Mouse (Mus musculus) testis, adult 10 weeks (tissue): ENCODE data around the gene Tmprss11e. TPM values are rescaled to one million over a fixed set of nuclear protein-coding genes. Genes with fewer than 3 reads are reported as not detected.

Source experiments
- polyA plus RNA-seq: library from polyadenylated mRNA; stranded (reverse); fragments of 350-450 nt; fragmentation: Illumina TruSeq; extraction: RNeasy Lipid Tissue Mini Kit (QIAGEN cat#74804); gene quantifications from one replicate; pipeline ENCODE4 v1.2.3, GENCODE M21; 2014; ENCODE audit warnings: low read depth, low replicate concordance

Gene Tmprss11e
- polyA plus RNA-seq = not detected

GRCm38 (mm10) chr5:86745715-86746114, at the start of gene Tmprss11e:
Gene Tmprss11e, minus strand, starts transcription at chr5:86745815.

GRCm38 (mm10) chr5:86676262-86676661, 69.4 kb downstream of the Tmprss11e start, which contains the start of gene Tmprss11b:
Gene Tmprss11b, minus strand, starts transcription at chr5:86676362.

Other genes with a start within 250 kb of the Tmprss11e start
- 0.08 TPM for gene Tmprss11g, start 227.2 kb downstream of the Tmprss11e start, polyA plus RNA-seq
- gene Tmprss11f, start 113.4 kb downstream of the Tmprss11e start, polyA plus RNA-seq = 1.4 TPM
- gene Tmprss11b, start 69.5 kb downstream of the Tmprss11e start, polyA plus RNA-seq = 1.8 TPM
- 157 TPM for gene Ythdc1, start 58.4 kb upstream of the Tmprss11e start, polyA plus RNA-seq
- 0.35 TPM for gene Ugt2b34, start 161.1 kb upstream of the Tmprss11e start, polyA plus RNA-seq
- gene Ugt2b1, start 180.7 kb upstream of the Tmprss11e start, polyA plus RNA-seq = not detected